Mouse (Mus musculus) intestine, postnatal 0 days (tissue): ENCODE data around the gene Emilin1. TPM values are rescaled to one million over a fixed set of nuclear protein-coding genes. Genes with fewer than 3 reads are reported as not detected.

Experiments used
- ATAC-seq: fragments of 200-750 bp; cut with Nextera tagmentation; 2 replicates; pipeline ENCODE4 v1.8.0; 2017; ENCODE audit warnings: mild to moderate bottlenecking, moderate TSS enrichment, moderate library complexity
- H3K27ac ChIP-seq: fragments of 300-500 bp; sonication (generic); 2 replicates; pipeline ENCODE4 v1.5.1; 2014; ENCODE audit warnings: mild to moderate bottlenecking, low read depth, low read length, moderate library complexity
- H3K27me3 ChIP-seq: fragments of 300-500 bp; sonication (generic); replicated peaks from 2 replicates; pipeline ENCODE4 v1.6.1; 2014; ENCODE audit warnings: low read length, mixed read lengths; ENCODE audit not compliant: control insufficient read depth, insufficient read depth
- H3K36me3 ChIP-seq: fragments of 300-500 bp; sonication (generic); 2 replicates; pipeline ENCODE4 v1.6.1; 2014; ENCODE audit warnings: mild to moderate bottlenecking, moderate library complexity; ENCODE audit not compliant: control insufficient read depth, insufficient read depth
- H3K4me1 ChIP-seq: fragments of 300-500 bp; sonication (generic); replicated peaks from 2 replicates; pipeline ENCODE4 v1.6.1; 2014; ENCODE audit warnings: antibody characterized with exemption, low read length, mixed read lengths; ENCODE audit not compliant: control insufficient read depth, insufficient read depth
- H3K4me2 ChIP-seq: fragments of 300-500 bp; sonication (generic); replicated peaks from 2 replicates; pipeline ENCODE4 v1.6.1; 2014; ENCODE audit warnings: low read depth, mild to moderate bottlenecking, moderate library complexity
- H3K4me3 ChIP-seq: fragments of 300-500 bp; sonication (generic); 2 replicates; pipeline ENCODE4 v1.5.1; 2014; ENCODE audit warnings: low read depth, low read length
- H3K9ac ChIP-seq: fragments of 300-500 bp; sonication (generic); 2 replicates; pipeline ENCODE4 v1.6.1; 2014; ENCODE audit warnings: mild to moderate bottlenecking, low read depth, low read length
- H3K9me3 ChIP-seq: fragments of 300-500 bp; sonication (generic); 2 replicates; pipeline ENCODE4 v1.6.1; 2016; ENCODE audit warnings: mixed run types; ENCODE audit not compliant: control insufficient read depth
- CTCF ChIP-seq: sonication (generic); IDR thresholded peaks from 2 replicates; pipeline ENCODE4 v1.5.1; 2016; ENCODE audit warnings: low read depth, mild to moderate bottlenecking, control low read depth, antibody characterized with exemption, moderate library complexity
- WGBS: fragments of 180-500 bp; shearing (Covaris S2); extraction: QIAGEN DNeasy Blood & Tissue Kit; methylation state at CpG from one replicate; pipeline ENCODE4 v1.1.7; 2014; 5-methylcytosine and 5-hydroxymethylcytosine counted together
- polyA plus RNA-seq: library from polyadenylated mRNA; unstranded; fragments of >200 nt; fragmentation: Nextera tagmentation; extraction: Ambion mirVana; gene quantifications from 2 replicates; pipeline ENCODE4 v1.2.1, GENCODE M21; 2015

The Emilin1 gene
- polyA plus RNA-seq, 1 experiment from 2014 or later = 63.7 TPM

GRCm38 (mm10) chr5:30963916-30964315 is 50.7 kb downstream of the Emilin1 start:
- ATAC-seq = no peak
- no peak for TF ChIP-seq CTCF
- H3K4me2 ChIP-seq = no peak overlapping the region
- no peaks in the 10 kb centered on the region; the same call in 1 of the 2 replicates for H3K4me1 ChIP-seq
- H3K4me3 ChIP-seq = no peak overlapping the region
- no peaks in the 10 kb centered on the region for H3K9me3 ChIP-seq
- H3K36me3 ChIP-seq = no peaks in the 10 kb centered on the region
- H3K9ac ChIP-seq = no peak overlapping the region
- H3K27ac ChIP-seq = no peak overlapping the region
- WGBS = 78% methylated on average over 3 of the region's 3 CpGs
- no peaks in the 10 kb centered on the region for H3K27me3 ChIP-seq

GRCm38 (mm10) chr5:30966189-30966588 is 53.0 kb downstream of the Emilin1 start:
- Histone ChIP-seq H3K27ac (no peak overlapping the region), H3K4me2 (no peak overlapping the region), H3K9ac (no peak overlapping the region), H3K9me3 (no peaks in the 10 kb centered on the region), H3K36me3 (no peaks in the 10 kb centered on the region), H3K27me3 (no peaks in the 10 kb centered on the region), H3K4me3 (no peak overlapping the region), H3K4me1 (peaks cover 2% of the 10 kb centered on the region; the same call in 1 of the 2 replicates)
- ATAC-seq = peak; percentile 17; the same call in 1 of the 2 replicates
- no peak for TF ChIP-seq CTCF
- 56% methylated on average over 4 of the region's 4 CpGs for WGBS

- H3K9me3 ChIP-seq = no peaks in the 10 kb centered on the region
- H3K4me1 ChIP-seq = peaks cover 2% of the 10 kb centered on the region; the same call in 1 of the 2 replicates
- H3K4me2 ChIP-seq = no peak within 1 kb of the TSS
- H3K36me3 ChIP-seq = no peaks in the 10 kb centered on the region
- no peak for TF ChIP-seq CTCF
- no peak for ATAC-seq
- H3K4me3 ChIP-seq = no peak within 1 kb of the TSS
- 59% methylated on average over 8 of the region's 8 CpGs for WGBS
- no peak within 1 kb of the TSS for H3K9ac ChIP-seq
- H3K27me3 ChIP-seq = no peaks in the 10 kb centered on the region
- peak within 1 kb of the TSS; percentile 64; the same call in 1 of the 2 replicates for H3K27ac ChIP-seq
Observed at GRCm38 (mm10) chr5:30968416-30968815, 55.2 kb downstream of the Emilin1 start, which contains the start of gene Tcf23. Gene Tcf23 (plus strand): TSS chr5:30968662.

- 28% methylated on average over 2 of the region's 2 CpGs for WGBS
Observed at GRCm38 (mm10) chr5:30969440-30969839, 56.2 kb downstream of the Emilin1 start.

More at GRCm38 (mm10) chr5:30969440-30969839, 56.2 kb downstream of the Emilin1 start:
- H3K27me3 ChIP-seq = no peaks in the 10 kb centered on the region
- H3K36me3 ChIP-seq = no peaks in the 10 kb centered on the region
- 0 out of 2 replicates have a peak overlapping the region, but pooled peaks have one; percentile 48 for H3K4me2 ChIP-seq
- no peak for TF ChIP-seq CTCF
- H3K9me3 ChIP-seq = no peaks in the 10 kb centered on the region
- H3K27ac ChIP-seq = peak overlapping the region; percentile 64; the same call in 1 of the 2 replicates
- H3K4me1 ChIP-seq = peaks cover 2% of the 10 kb centered on the region; the same call in 1 of the 2 replicates
- no peak overlapping the region for H3K9ac ChIP-seq
- ATAC-seq = peak; percentile 94
- no peak overlapping the region for H3K4me3 ChIP-seq

Other genes with a start within 250 kb of the Emilin1 start
- 62.0 and 79.2 TPM in 2 replicates for gene Cenpa, start 246.6 kb upstream of the Emilin1 start, polyA plus RNA-seq
- 2.7 and 3.0 TPM in 2 replicates for gene Dpysl5, start 201.8 kb upstream of the Emilin1 start, polyA plus RNA-seq
- gene Mapre3, start 98.8 kb upstream of the Emilin1 start, polyA plus RNA-seq = 25.3 and 25.5 TPM in 2 replicates
- gene Tmem214, start 45.4 kb upstream of the Emilin1 start, polyA plus RNA-seq = 46.1 and 47.6 TPM in 2 replicates
- gene Agbl5, start 24.7 kb upstream of the Emilin1 start, polyA plus RNA-seq = 5.5 and 6.5 TPM in 2 replicates
- 458 and 495 TPM in 2 replicates for gene Ost4, start 5.6 kb upstream of the Emilin1 start, polyA plus RNA-seq
- gene Khk, start 8.0 kb downstream of the Emilin1 start, polyA plus RNA-seq = 89.6 and 97.9 TPM in 2 replicates
- gene Cgref1, start 32.2 kb downstream of the Emilin1 start, polyA plus RNA-seq = 535 and 618 TPM in 2 replicates
- 150 and 161 TPM in 2 replicates for gene Preb, start 47.0 kb downstream of the Emilin1 start, polyA plus RNA-seq
- gene Tcf23, start 55.3 kb downstream of the Emilin1 start, polyA plus RNA-seq = 1.8 and 2.3 TPM in 2 replicates
- 227 and 250 TPM in 2 replicates for gene Atraid, start 134.9 kb downstream of the Emilin1 start, polyA plus RNA-seq
- gene Slc5a6, start 135.5 kb downstream of the Emilin1 start, polyA plus RNA-seq = 18.0 and 20.0 TPM in 2 replicates
- 3.2 and 3.7 TPM in 2 replicates for gene Cad, start 141.4 kb downstream of the Emilin1 start, polyA plus RNA-seq
- not detected in 2 replicates for gene Dnajc5g, start 192.9 kb downstream of the Emilin1 start, polyA plus RNA-seq
- gene Slc30a3, start 194.8 kb downstream of the Emilin1 start, polyA plus RNA-seq = 0.10 TPM in 1 of 2 replicates, not detected in the other
- gene Trim54, start 203.3 kb downstream of the Emilin1 start, polyA plus RNA-seq = not detected in 2 replicates
- not detected in 2 replicates for gene Ucn, start 225.4 kb downstream of the Emilin1 start, polyA plus RNA-seq
- 38.8 and 42.2 TPM in 2 replicates for gene Mpv17, start 240.8 kb downstream of the Emilin1 start, polyA plus RNA-seq